Mouse (Mus musculus): ENCODE results near the gene Aebp2. TPM values are rescaled to one million over a fixed set of nuclear protein-coding genes. Genes with fewer than 3 reads are reported as not detected.

Aebp2 gene
- polyA plus RNA-seq, 1 experiment from 2014 or later: 11.8 TPM

DNA sequence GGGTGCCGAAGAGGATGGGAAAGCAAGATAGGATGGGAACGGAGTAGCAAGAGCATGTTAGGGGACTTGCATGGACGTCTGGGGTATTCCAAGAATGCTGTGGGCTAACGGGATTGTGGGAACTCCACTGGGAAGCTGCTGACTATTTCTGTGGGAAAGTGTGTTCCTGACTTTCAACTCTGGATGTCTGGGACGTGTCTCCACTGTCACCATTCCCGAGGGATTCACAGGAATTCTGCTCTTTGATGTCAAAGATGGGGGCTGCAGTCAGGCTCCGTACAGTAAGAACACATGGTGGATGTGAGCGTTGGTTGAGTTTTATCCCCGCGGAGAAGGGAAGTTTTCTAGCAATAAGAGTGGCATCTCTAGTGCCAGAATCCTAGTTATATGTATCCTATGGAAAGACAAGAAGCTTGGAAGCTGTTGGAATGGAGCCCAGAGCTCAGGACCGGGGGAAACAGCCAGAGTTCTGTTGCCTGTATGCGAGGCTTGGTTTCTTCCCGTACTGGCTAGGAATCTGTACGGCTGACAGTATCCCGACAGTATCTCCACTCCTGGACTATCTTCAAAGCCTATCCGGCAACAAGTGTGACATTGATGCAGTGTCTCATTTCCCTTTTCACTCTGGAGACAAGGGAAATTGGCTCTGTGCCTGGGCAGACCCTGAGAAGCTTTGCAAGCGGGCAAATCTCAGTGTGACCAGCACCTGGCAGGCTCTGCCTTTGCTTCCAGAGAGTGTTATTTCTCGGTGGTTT is 44.2 kb downstream of the Aebp2 start:
- no peaks in the 10 kb centered on the region for H3K4me1 ChIP-seq (ENCODE audit: control insufficient read depth, insufficient read depth, low read length)
- no peak for ATAC-seq (ENCODE audit: insufficient read depth, low FRiP score, low TSS enrichment)
- 59% methylated on average over 18 of the region's 18 CpGs for WGBS
- no peaks in the 10 kb centered on the region for H3K36me3 ChIP-seq (ENCODE audit: control insufficient read depth, insufficient read depth, low read length)
- peak; percentile 47 for DNase-seq (ENCODE audit: low spot score)
- H3K4me3 ChIP-seq (ENCODE audit: low read depth, low read length): no peak overlapping the region
- no peak overlapping the region for H3K9ac ChIP-seq (ENCODE audit: low read length)
- no peaks in the 10 kb centered on the region for H3K27me3 ChIP-seq (ENCODE audit: control insufficient read depth, insufficient read depth, low read length)
- H3K4me2 ChIP-seq (ENCODE audit: low read depth): no peak overlapping the region
- H3K9me3 ChIP-seq (ENCODE audit: control insufficient read depth, low read length): no peaks in the 10 kb centered on the region
- H3K27ac ChIP-seq (ENCODE audit: low read depth, low read length): no peak overlapping the region

DNA sequence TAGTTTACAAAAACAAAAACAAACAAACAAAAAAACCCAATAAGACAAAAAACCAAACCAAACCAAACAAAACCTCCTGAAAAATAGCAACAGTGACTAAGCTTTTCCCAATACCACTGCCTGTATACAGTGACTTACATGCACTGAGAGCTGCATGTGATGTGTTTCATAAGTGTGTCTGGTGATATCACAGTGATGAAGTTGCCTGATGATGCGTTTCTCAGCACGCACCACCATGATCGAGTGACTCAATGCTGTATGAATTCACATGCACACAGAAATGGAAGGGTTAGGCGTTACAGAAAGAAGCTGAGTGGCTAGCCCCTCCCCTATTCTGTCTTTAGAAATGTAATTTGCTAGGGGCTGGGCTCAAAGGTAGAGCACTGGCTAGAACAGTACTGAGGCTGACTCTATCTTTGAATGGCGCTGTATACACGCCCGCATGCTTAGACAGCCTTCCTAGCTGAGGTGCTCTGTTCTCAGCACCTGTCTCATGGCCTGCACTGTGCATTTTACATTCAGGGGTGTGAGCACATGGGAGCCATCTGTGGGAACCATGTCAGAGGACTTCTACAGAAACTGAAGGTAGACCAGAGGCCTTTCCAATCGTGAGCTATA is 44.9 kb downstream of the Aebp2 start:
- Histone ChIP-seq H3K27ac (ENCODE audit: low read depth, low read length) (no peak overlapping the region), H3K4me3 (ENCODE audit: low read depth, low read length) (no peak overlapping the region), H3K36me3 (ENCODE audit: control insufficient read depth, insufficient read depth, low read length) (no peaks in the 10 kb centered on the region), H3K9me3 (ENCODE audit: control insufficient read depth, low read length) (no peaks in the 10 kb centered on the region), H3K9ac (ENCODE audit: low read length) (no peak overlapping the region), H3K27me3 (ENCODE audit: control insufficient read depth, insufficient read depth, low read length) (no peaks in the 10 kb centered on the region), H3K4me2 (ENCODE audit: low read depth) (no peak overlapping the region), H3K4me1 (ENCODE audit: control insufficient read depth, insufficient read depth, low read length) (no peaks in the 10 kb centered on the region)
- 87% methylated on average over 8 of the region's 8 CpGs for WGBS
- DNase-seq (ENCODE audit: low spot score): no peak
- ATAC-seq (ENCODE audit: insufficient read depth, low FRiP score, low TSS enrichment): no peak

DNA sequence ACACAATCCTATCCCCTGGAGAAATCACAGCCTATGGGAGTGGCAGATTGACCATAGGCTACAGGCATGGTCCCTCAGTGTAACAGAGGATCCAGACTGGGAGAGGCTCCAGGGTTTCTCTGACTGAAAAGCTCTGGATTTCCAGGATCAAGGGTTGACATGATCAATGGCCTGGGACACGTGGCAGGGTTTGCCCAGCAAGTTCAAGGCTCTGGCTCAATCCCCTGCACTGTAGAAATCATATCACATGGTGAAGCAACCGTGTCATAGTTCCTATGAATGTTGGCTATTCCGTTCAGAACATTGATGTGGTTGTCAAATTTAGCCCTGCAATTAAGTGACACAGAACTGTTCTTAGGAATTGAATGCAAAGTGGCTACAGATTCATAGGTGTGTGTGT is 52.0 kb downstream of the Aebp2 start:
- no peaks in the 10 kb centered on the region for H3K9me3 ChIP-seq (ENCODE audit: control insufficient read depth, low read length)

DNA sequence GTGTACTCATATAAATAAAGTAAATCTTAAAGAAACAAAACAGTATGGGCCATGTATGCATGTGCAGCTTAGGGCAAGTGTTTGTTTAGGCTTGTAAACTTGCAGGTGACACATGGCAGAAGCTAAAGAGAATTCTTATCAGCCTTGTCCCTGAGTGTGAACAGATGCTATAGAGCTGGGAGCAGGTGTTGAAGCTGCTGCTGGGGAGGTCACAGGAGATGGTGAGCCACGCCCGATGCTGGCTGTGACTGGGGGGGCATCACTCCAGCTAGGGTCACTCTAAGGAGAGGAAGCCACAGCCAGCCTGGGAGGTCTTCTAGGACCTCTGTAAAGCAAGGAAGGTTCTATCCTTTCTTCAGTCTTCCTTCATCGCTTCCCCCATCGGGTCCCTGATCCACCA is 53.6 kb downstream of the Aebp2 start:
- Histone ChIP-seq H3K27ac (ENCODE audit: low read depth, low read length) (no peak overlapping the region), H3K4me3 (ENCODE audit: low read depth, low read length) (no peak overlapping the region), H3K27me3 (ENCODE audit: control insufficient read depth, insufficient read depth, low read length) (no peaks in the 10 kb centered on the region), H3K4me1 (ENCODE audit: control insufficient read depth, insufficient read depth, low read length) (peaks cover 5% of the 10 kb centered on the region; the same call in 1 of the 2 replicates), H3K4me2 (ENCODE audit: low read depth) (no peak overlapping the region), H3K36me3 (ENCODE audit: control insufficient read depth, insufficient read depth, low read length) (no peaks in the 10 kb centered on the region), H3K9me3 (ENCODE audit: control insufficient read depth, low read length) (no peaks in the 10 kb centered on the region), H3K9ac (ENCODE audit: low read length) (no peak overlapping the region)
- ATAC-seq (ENCODE audit: insufficient read depth, low FRiP score, low TSS enrichment) (no peak), DNase-seq (ENCODE audit: low spot score) (no peak)
- WGBS: 90% methylated on average over 4 of the region's 4 CpGs

More for the DNA sequence above, 52.0 kb downstream of the Aebp2 start:
- H3K4me2 ChIP-seq (ENCODE audit: low read depth): no peak overlapping the region
- ATAC-seq (ENCODE audit: insufficient read depth, low FRiP score, low TSS enrichment) (no peak), DNase-seq (ENCODE audit: low spot score) (no peak)
- 73% methylated on average over 3 of the region's 3 CpGs for WGBS
- H3K27ac ChIP-seq (ENCODE audit: low read depth, low read length): no peak overlapping the region
- H3K9ac ChIP-seq (ENCODE audit: low read length): no peak overlapping the region
- H3K36me3 ChIP-seq (ENCODE audit: control insufficient read depth, insufficient read depth, low read length): no peaks in the 10 kb centered on the region
- peaks cover 5% of the 10 kb centered on the region; the same call in 1 of the 2 replicates for H3K4me1 ChIP-seq (ENCODE audit: control insufficient read depth, insufficient read depth, low read length)
- no peaks in the 10 kb centered on the region for H3K27me3 ChIP-seq (ENCODE audit: control insufficient read depth, insufficient read depth, low read length)
- H3K4me3 ChIP-seq (ENCODE audit: low read depth, low read length): no peak overlapping the region

DNA sequence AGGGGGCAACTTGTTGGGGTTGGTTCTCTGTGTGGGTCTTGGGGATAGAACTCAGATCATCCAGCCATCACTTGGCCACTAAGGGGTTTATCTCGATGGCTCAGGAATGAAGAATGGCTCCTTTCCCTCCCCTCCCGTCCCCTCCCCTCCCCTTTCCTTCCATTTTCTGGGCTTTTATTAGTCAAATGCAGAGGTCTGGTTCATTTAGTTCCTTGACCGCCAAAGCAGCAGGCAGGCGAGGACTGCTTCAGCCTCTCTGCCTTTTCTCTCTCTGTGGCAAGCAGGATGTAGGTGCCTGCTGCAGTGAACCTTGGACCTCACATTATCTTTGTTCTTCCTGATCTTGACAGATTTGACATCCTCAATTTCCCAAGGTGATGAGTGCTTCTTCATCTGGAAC is 54.6 kb downstream of the Aebp2 start:
- ATAC-seq (ENCODE audit: insufficient read depth, low FRiP score, low TSS enrichment) (no peak), DNase-seq (ENCODE audit: low spot score) (no peak)
- Histone ChIP-seq H3K36me3 (ENCODE audit: control insufficient read depth, insufficient read depth, low read length) (no peaks in the 10 kb centered on the region), H3K4me3 (ENCODE audit: low read depth, low read length) (no peak overlapping the region), H3K4me1 (ENCODE audit: control insufficient read depth, insufficient read depth, low read length) (peaks cover 5% of the 10 kb centered on the region; the same call in 1 of the 2 replicates), H3K4me2 (ENCODE audit: low read depth) (no peak overlapping the region), H3K27me3 (ENCODE audit: control insufficient read depth, insufficient read depth, low read length) (no peaks in the 10 kb centered on the region), H3K9me3 (ENCODE audit: control insufficient read depth, low read length) (no peaks in the 10 kb centered on the region), H3K27ac (ENCODE audit: low read depth, low read length) (no peak overlapping the region), H3K9ac (ENCODE audit: low read length) (no peak overlapping the region)
- WGBS: 29% methylated on average over 4 of the region's 4 CpGs

DNA sequence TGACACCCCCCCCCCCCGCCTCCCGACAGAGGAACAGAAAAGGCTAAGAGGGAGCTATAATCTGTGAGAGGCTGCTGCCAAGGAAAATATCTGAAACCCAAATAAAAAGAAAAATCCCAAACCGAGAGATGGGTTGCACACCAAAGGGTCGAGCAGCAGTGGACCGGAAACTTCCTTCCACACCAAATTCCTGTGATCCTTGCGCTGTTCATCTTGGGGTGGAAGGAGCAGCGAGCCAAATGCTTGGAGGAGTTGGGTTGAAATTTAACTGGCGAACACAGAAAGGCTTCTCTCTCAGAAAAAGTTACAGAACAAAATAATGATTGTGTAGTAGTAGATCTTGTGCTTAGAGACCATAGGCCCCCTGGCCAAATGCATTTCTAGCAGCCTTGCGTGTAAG is 55.5 kb downstream of the Aebp2 start:
- Histone ChIP-seq H3K4me3 (ENCODE audit: low read depth, low read length) (no peak overlapping the region), H3K4me2 (ENCODE audit: low read depth) (no peak overlapping the region), H3K9me3 (ENCODE audit: control insufficient read depth, low read length) (no peaks in the 10 kb centered on the region), H3K27me3 (ENCODE audit: control insufficient read depth, insufficient read depth, low read length) (no peaks in the 10 kb centered on the region), H3K36me3 (ENCODE audit: control insufficient read depth, insufficient read depth, low read length) (no peaks in the 10 kb centered on the region), H3K4me1 (ENCODE audit: control insufficient read depth, insufficient read depth, low read length) (peaks cover 9% of the 10 kb centered on the region; the same call in 1 of the 2 replicates), H3K27ac (ENCODE audit: low read depth, low read length) (no peak overlapping the region), H3K9ac (ENCODE audit: low read length) (no peak overlapping the region)
- ATAC-seq (ENCODE audit: insufficient read depth, low FRiP score, low TSS enrichment) (no peak), DNase-seq (ENCODE audit: low spot score) (no peak)
- WGBS: 77% methylated on average over 9 of the region's 9 CpGs

DNA sequence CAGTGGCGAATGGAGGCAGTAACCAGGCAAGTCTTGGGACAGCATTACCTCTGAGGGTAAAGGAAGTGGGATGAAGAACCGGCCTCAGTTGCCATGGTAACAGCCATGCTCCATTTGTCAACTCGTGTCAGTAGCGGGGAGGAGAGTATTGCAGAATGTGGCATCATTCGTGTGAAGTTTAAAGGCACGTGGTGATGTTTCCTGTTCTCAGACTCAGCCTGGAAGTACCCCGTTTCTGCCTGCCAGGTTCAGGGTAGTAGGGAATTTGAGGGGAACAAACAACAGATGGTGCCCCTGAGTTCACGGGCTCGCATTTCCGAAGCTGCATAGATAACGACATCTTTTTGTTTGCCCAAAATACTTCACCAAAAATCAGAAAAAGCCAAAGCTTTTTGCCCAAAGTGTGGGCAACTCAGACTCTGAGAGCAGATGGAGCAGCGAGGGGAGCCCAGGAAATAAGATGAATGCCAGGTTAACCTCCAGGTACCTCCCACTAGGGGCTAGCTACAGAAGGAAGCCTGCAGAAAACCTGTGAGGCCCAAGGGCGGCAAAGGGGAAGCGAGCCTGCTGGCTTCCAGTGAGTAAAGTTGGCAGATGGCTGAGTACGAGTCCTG is 56.3 kb downstream of the Aebp2 start:
- Histone ChIP-seq H3K4me3 (ENCODE audit: low read depth, low read length) (no peak overlapping the region), H3K36me3 (ENCODE audit: control insufficient read depth, insufficient read depth, low read length) (no peaks in the 10 kb centered on the region), H3K9me3 (ENCODE audit: control insufficient read depth, low read length) (no peaks in the 10 kb centered on the region), H3K9ac (ENCODE audit: low read length) (no peak overlapping the region), H3K27ac (ENCODE audit: low read depth, low read length) (no peak overlapping the region), H3K4me2 (ENCODE audit: low read depth) (no peak overlapping the region; the same call in 1 of the 2 replicates), H3K4me1 (ENCODE audit: control insufficient read depth, insufficient read depth, low read length) (peaks cover 10% of the 10 kb centered on the region; the same call in 1 of the 2 replicates), H3K27me3 (ENCODE audit: control insufficient read depth, insufficient read depth, low read length) (no peaks in the 10 kb centered on the region)
- 21% methylated on average over 15 of the region's 15 CpGs for WGBS
- DNase-seq (ENCODE audit: low spot score): peak; percentile 84
- peak; percentile 79; the same call in 1 of the 2 replicates for ATAC-seq (ENCODE audit: insufficient read depth, low FRiP score, low TSS enrichment)

DNA sequence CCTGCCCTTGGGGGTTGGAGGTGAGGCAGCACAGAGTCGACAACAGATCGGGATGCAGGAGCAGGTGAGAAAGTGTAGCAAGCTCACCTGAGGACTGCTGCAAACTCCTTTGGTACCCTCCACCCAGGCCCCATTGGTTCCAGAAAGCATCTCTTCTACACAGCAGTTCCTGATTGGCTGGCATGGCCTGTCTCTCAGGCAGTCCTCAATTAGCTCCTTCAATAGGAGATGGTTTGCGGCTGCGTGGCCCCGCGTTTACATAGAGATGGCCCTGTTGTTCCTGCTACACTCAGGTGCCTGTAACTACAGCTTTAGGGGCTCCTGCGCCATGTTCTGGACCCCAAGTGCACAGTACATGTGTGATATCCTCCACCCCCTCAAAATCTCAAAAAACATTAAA is 58.2 kb downstream of the Aebp2 start:
- peaks cover 10% of the 10 kb centered on the region; the same call in 1 of the 2 replicates for H3K4me1 ChIP-seq (ENCODE audit: control insufficient read depth, insufficient read depth, low read length)
- H3K9me3 ChIP-seq (ENCODE audit: control insufficient read depth, low read length): no peaks in the 10 kb centered on the region
- H3K4me3 ChIP-seq (ENCODE audit: low read depth, low read length): no peak overlapping the region
- no peak overlapping the region for H3K27ac ChIP-seq (ENCODE audit: low read depth, low read length)
- no peak overlapping the region for H3K9ac ChIP-seq (ENCODE audit: low read length)
- 41% methylated on average over 7 of the region's 7 CpGs for WGBS
- DNase-seq (ENCODE audit: low spot score): no peak
- H3K4me2 ChIP-seq (ENCODE audit: low read depth): no peak overlapping the region
- no peaks in the 10 kb centered on the region for H3K36me3 ChIP-seq (ENCODE audit: control insufficient read depth, insufficient read depth, low read length)
- ATAC-seq (ENCODE audit: insufficient read depth, low FRiP score, low TSS enrichment): no peak
- no peaks in the 10 kb centered on the region for H3K27me3 ChIP-seq (ENCODE audit: control insufficient read depth, insufficient read depth, low read length)

Data from neural tube, embryonic 11.5 days (tissue).